Mouse (Mus musculus) layer of hippocampus, adult 18-20 months (tissue): ENCODE results near the gene Acsbg2. TPM values are rescaled to one million over a fixed set of nuclear protein-coding genes. Genes with fewer than 3 reads are reported as not detected.

Experiments
- DNase-seq, 2 experiments: peaks; one replicate each; pipeline ENCODE4 v3.0.0; 2022; ENCODE audit warnings: low spot score in 2 of 2
- total RNA-seq, 2 experiments: library from RNA; stranded (reverse); gene quantifications; 2 replicates each; pipeline ENCODE4 v1.2.3; 2021

Acsbg2 gene
- total RNA-seq, 2 experiments from 2014 or later = not detected

- peak in 1 of 2 experiments; percentile 24 for DNase-seq
Measured at GRCm38 (mm10) chr17:56826718-56827117, 47.5 kb downstream of the Acsbg2 start.

- DNase-seq = no peak
Measured at GRCm38 (mm10) chr17:56823352-56823751, 50.9 kb downstream of the Acsbg2 start.

- DNase-seq = no peak
Measured at GRCm38 (mm10) chr17:56822380-56822779, 51.9 kb downstream of the Acsbg2 start.

- DNase-seq = peak; percentile 53 to 62
Measured at GRCm38 (mm10) chr17:56819694-56820111, 54.5 kb downstream of the Acsbg2 start.

- no peak for DNase-seq
Measured at GRCm38 (mm10) chr17:56819032-56819545, 55.2 kb downstream of the Acsbg2 start.

- DNase-seq = no peak
Measured at GRCm38 (mm10) chr17:56818067-56818636, 56.1 kb downstream of the Acsbg2 start.

- DNase-seq = no peak
Measured at GRCm38 (mm10) chr17:56815057-56815345, 59.2 kb downstream of the Acsbg2 start.

- peak; percentile 80 to 91 for DNase-seq
Measured at GRCm38 (mm10) chr17:56814316-56815056, 59.8 kb downstream of the Acsbg2 start.

GRCm38 (mm10) chr17:56810245-56810644 is 64.0 kb downstream of the Acsbg2 start:
- DNase-seq = peak; percentile 64 to 80

GRCm38 (mm10) chr17:56808518-56808917 is 65.7 kb downstream of the Acsbg2 start:
- DNase-seq = peak; percentile 77 to 91

- DNase-seq = no peak
Measured at GRCm38 (mm10) chr17:56805784-56806183, 68.5 kb downstream of the Acsbg2 start.

GRCm38 (mm10) chr17:56804952-56805351 is 69.3 kb downstream of the Acsbg2 start:
- no peak for DNase-seq

GRCm38 (mm10) chr17:56802065-56802464 is 72.2 kb downstream of the Acsbg2 start:
- DNase-seq = no peak

- DNase-seq = no peak
Measured at GRCm38 (mm10) chr17:56799276-56799675, 75.0 kb downstream of the Acsbg2 start.

- DNase-seq = no peak
Measured at GRCm38 (mm10) chr17:56793614-56794319, 80.5 kb downstream of the Acsbg2 start.

Other genes with a start within 250 kb of the Acsbg2 start
- 10 to 100 TPM; 60.1 to 61.6 TPM for gene Lonp1, start 247.6 kb downstream of the Acsbg2 start, total RNA-seq
- 1 to 10 TPM; 1.1 to 1.3 TPM for gene Catsperd, start 246.3 kb downstream of the Acsbg2 start, total RNA-seq
- 10 to 100 TPM; 87.2 to 89.0 TPM for gene Ranbp3, start 201.2 kb downstream of the Acsbg2 start, total RNA-seq
- gene Ndufa11, start 156.7 kb downstream of the Acsbg2 start, total RNA-seq = 100 to 1,000 TPM; 213 to 228 TPM
- gene Vmac, start 156.4 kb downstream of the Acsbg2 start, total RNA-seq = 10 to 100 TPM in 1 of 2 experiments, 1 to 10 TPM in 1; 9.6 to 10.2 TPM
- gene Nrtn, start 116.9 kb downstream of the Acsbg2 start, total RNA-seq = 1 to 10 TPM; 1.6 to 3.4 TPM
- 10 to 100 TPM; 63.4 to 68.8 TPM for gene Dus3l, start 109.7 kb downstream of the Acsbg2 start, total RNA-seq
- gene Prr22, start 104.2 kb downstream of the Acsbg2 start, total RNA-seq = 1 to 10 TPM in 1 of 2 experiments, under 1 TPM in 1; 0.99 to 1.2 TPM
- 1 to 10 TPM; 4.8 to 5.7 TPM for gene Rfx2, start 43.4 kb downstream of the Acsbg2 start, total RNA-seq
- under 1 TPM in 1 of 2 experiments, not detected in 1; 0.15 TPM for gene 1700061G19Rik, start 1.0 kb upstream of the Acsbg2 start, total RNA-seq
- gene Mllt1, start 61.0 kb upstream of the Acsbg2 start, total RNA-seq = 10 to 100 TPM; 96.2 to 98.2 TPM
- not detected for gene Acer1, start 107.7 kb upstream of the Acsbg2 start, total RNA-seq
- 10 to 100 TPM; 68.6 to 75.6 TPM for gene Clpp, start 115.9 kb upstream of the Acsbg2 start, total RNA-seq
- gene Alkbh7, start 122.9 kb upstream of the Acsbg2 start, total RNA-seq = 10 to 100 TPM; 25.8 to 27.6 TPM
- gene Pspn, start 125.6 kb upstream of the Acsbg2 start, total RNA-seq = not detected
- 10 to 100 TPM; 67.3 to 68.6 TPM for gene Gtf2f1, start 136.8 kb upstream of the Acsbg2 start, total RNA-seq
- gene Gm17949, start 137.0 kb upstream of the Acsbg2 start, total RNA-seq = under 1 TPM; 0.37 to 0.38 TPM
- gene Khsrp, start 157.1 kb upstream of the Acsbg2 start, total RNA-seq = 100 to 1,000 TPM; 114 to 117 TPM
- gene Slc25a41, start 167.2 kb upstream of the Acsbg2 start, total RNA-seq = not detected
- 1 to 10 TPM in 1 of 2 experiments, under 1 TPM in 1; 0.71 to 1.2 TPM for gene Crb3, start 184.7 kb upstream of the Acsbg2 start, total RNA-seq
- 100 to 1,000 TPM; 374 to 393 TPM for gene Slc25a23, start 185.4 kb upstream of the Acsbg2 start, total RNA-seq
- 1 to 10 TPM; 1.1 to 1.4 TPM for gene Dennd1c, start 204.1 kb upstream of the Acsbg2 start, total RNA-seq
- gene Tubb4a, start 213.3 kb upstream of the Acsbg2 start, total RNA-seq = 100 to 1,000 TPM; 515 to 565 TPM
- gene Tnfsf9, start 230.9 kb upstream of the Acsbg2 start, total RNA-seq = 1 to 10 TPM; 1.0 to 1.2 TPM